Mouse (Mus musculus) gastrocnemius, adult 2 months (tissue): ENCODE data around the gene Foxp1. TPM values are rescaled to one million over a fixed set of nuclear protein-coding genes. Genes with fewer than 3 reads are reported as not detected.

Experiments used
- DNase-seq: peaks from one replicate; pipeline ENCODE4 v3.0.0; 2022
- H3K27ac ChIP-seq: fragments of 200-600 bp; 2 replicates; pipeline ENCODE4 v1.8.1; 2022; ENCODE audit warnings: mild to moderate bottlenecking
- H3K4me3 ChIP-seq: fragments of 200-600 bp; 2 replicates; pipeline ENCODE4 v1.8.1; 2022; ENCODE audit warnings: mild to moderate bottlenecking, moderate library complexity
- CTCF ChIP-seq: fragments of 200-600 bp; IDR thresholded peaks from 2 replicates; pipeline ENCODE4 v1.8.1; 2022; ENCODE audit warnings: antibody characterized with exemption, mild to moderate bottlenecking, moderate library complexity
- intact Hi-C: fragments of 180-260 bp; cut with DNase I; formaldehyde crosslinking; loops from one replicate; pipeline ENCODE4 v1.15.1; 2025
- total RNA-seq, 2 experiments: library from RNA; stranded (reverse); gene quantifications; 2 replicates each; pipeline ENCODE4 v1.2.3; 2021

The Foxp1 gene
- total RNA-seq, 2 experiments from 2014 or later: 17.4 to 20.9 TPM

DNA sequence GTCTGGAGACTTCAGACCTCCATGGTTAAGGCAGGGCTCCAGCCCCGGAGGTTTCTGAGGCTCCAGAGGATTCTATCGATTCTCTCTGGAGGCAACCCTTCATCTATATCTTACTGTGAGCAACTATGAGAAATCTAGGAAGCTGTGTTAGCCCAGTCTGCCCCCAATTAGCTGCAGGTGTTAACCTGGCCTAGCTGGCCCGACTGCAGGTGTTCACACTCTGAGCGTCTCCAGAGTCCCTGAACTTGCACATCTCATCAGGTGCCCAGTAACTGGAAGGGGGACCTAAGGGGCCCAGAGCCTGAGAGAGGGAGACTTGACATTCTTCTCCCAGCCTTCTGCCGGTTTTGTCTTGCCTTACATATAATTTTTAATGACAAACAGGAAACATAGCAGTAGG lies 134.5 kb downstream of the Foxp1 start:
- DNase-seq: no peak
- no peak overlapping the region for H3K4me3 ChIP-seq
- intact Hi-C loops: loop anchor here (5.0 kb wide), 1 partner anchor 134 kb away; the partner anchor contains the start of gene Foxp1
- H3K27ac ChIP-seq: peak overlapping the region; percentile 67
- no peak for TF ChIP-seq CTCF

DNA sequence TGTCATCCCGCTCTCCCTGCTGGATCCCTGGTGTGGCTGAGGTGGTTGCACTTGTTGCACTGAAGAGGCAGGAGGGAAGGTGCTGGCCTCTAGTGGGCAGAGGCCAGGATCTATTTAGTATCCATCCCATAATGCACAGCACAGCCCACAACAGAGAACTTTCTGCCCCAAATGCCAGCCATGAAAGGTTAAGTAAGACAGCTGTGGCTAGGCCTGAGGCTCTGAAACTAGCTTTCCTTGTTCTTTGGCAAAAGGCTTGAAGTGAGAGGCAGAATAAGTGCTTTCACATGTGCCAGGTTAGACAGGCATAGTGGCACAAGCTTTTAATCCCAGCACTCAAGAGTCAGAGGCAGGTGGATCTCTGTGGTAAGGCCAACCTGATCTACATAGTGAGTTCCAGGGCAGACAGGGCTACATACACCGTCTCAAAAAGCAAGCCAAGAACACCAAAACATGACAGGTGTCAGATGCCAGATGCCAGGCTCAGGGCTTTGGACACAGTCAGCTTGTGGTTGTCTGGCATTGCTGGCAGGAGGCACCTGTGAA lies 137.4 kb downstream of the Foxp1 start:
- peak; percentile 59 for TF ChIP-seq CTCF
- peak; percentile 39 for DNase-seq
- H3K27ac ChIP-seq: peak overlapping the region; percentile 56
- no peak overlapping the region for H3K4me3 ChIP-seq
- intact Hi-C loops: loop anchor here (5.0 kb wide), 1 partner anchor 137 kb away; the partner anchor contains the start of gene Foxp1

DNA sequence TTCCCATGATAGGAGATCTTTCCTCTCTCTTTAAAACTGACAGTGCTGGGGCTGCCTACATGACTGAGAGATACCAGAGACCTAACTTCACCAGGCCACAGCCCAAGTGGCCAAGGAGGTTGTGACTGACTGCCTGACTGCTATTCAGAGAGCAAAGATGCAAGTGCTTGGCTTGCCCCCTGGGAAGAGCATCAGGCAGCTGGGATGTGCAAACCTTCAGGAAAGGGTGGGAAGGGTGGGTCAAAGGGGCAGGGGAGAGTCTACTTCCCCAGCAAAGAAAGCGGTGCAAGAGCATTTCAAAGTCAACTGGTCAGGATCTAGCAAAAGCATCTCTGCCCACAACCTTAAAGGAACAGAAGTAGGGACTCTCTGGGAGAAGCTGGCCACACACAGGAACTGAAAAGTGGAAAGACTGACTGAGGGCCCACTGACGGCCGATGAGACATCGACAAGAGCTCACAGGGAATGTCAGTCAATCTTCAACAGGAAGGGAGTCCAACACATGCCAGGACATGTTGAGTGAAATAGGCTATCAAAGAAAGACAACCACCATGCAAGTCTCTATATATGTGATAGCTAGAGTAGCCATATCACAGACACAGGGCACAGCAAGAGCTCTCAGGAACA lies 138.6 kb downstream of the Foxp1 start:
- no peak for TF ChIP-seq CTCF
- no peak overlapping the region for H3K4me3 ChIP-seq
- H3K27ac ChIP-seq: peak overlapping the region; percentile 43; the same call in 1 of the 2 replicates
- intact Hi-C loops: no loop called here
- no peak for DNase-seq

DNA sequence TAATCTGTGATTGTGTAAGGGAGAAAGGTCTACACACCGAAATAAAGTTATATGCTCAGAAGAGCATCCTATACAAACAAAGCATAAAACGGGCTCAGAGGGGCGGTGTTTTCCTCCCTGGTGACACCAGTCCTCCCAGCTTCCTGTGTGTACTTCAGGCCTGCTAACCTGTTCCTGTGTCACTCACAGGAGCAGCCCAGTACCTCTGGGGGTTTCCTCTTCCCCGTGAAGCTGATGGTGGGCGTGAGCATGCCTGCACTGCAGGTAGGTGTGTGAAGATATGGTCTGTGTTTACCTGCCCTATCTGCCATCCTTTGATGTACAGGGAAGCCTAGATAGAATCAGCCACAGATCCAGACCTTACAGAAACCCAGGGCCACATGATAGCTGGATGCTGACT lies 142.4 kb downstream of the Foxp1 start:
- no peak overlapping the region for H3K4me3 ChIP-seq
- H3K27ac ChIP-seq: peak overlapping the region; percentile 35; the same call in 1 of the 2 replicates
- intact Hi-C loops: no loop called here
- no peak for DNase-seq
- TF ChIP-seq CTCF: no peak

DNA sequence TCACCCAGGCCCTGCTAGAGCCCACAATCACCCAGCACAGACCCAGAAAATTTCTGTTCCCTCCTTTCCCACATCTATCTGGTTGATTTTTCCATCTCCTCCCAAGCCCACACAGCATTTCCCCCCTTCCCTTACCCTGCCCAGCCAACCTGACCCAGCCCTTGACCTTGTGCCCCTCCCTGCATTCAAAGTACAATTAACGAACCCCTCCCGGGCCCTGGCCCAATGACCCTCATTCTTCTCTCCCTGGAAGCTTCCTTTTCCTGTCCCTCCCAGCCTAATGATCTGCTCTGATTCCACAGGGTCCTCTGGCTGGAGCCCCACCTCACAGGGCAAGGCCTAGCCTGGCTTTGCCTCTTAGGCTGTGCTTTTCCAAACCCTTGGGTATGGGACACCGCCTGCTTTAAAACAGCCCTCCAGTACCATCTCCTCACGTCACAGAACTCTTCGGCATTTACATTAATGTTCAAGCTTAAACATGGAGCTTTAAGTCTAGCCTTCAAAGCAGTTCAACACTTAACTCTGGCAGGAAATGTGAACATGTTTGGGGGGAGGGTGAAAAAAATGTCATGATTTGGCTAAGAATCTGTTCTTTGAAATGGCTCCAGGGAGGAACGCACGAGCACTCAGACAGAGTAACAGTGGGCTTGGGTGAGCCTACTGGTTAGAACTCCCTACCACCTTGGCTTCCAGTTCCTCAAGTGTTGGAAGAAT lies 143.4 kb downstream of the Foxp1 start:
- intact Hi-C loops: loop anchor here (5.0 kb wide), 1 partner anchor 47 kb away; no protein-coding TSS in a partner anchor
- TF ChIP-seq CTCF: no peak
- no peak overlapping the region for H3K4me3 ChIP-seq
- DNase-seq: peak; percentile 50
- H3K27ac ChIP-seq: peak overlapping the region; percentile 70

DNA sequence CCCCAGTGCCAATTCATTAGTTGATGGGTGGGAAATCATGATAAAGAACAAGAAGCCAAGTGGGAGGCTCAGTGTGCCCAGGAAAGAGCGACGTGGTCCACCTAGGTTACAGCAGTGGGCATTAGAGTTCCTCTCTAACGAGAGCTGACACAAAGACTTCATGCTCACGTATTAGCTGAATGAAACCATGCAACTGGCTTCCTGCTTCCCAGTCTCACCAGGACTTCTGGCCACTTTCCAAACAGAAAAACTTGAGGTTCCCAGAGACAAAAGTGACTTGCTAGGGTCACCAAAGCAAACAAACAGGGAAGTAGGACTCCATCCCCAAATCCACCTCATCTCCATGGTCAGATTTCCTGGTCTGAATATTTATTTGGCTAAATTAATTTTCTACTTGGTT lies 144.8 kb downstream of the Foxp1 start:
- Histone ChIP-seq H3K27ac (peak overlapping the region; percentile 70), H3K4me3 (no peak overlapping the region)
- intact Hi-C loops: loop anchor here (5.0 kb wide), 1 partner anchor 45 kb away; no protein-coding TSS in a partner anchor
- DNase-seq: no peak
- no peak for TF ChIP-seq CTCF

DNA sequence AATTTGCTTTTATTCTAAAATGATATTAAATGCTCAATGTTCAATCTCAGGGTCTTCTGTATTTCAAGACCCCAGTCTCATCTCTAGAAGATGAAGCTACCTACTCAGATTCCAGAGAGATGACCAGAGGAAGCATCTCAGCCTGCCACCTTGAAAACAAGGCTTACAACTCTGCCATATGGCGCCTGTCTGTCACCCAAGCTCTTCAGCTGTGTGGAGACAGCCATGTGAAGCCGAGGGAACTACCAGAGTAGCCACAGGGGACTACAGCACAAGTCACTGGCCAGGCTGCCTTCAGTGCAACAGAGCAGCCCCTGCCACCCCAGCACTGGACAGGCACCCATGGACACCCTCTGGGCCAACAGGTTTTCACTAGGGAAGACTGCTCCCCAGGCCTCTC lies 145.4 kb downstream of the Foxp1 start:
- TF ChIP-seq CTCF: no peak
- no peak overlapping the region for H3K4me3 ChIP-seq
- no peak for DNase-seq
- intact Hi-C loops: loop anchor here (5.0 kb wide), 1 partner anchor 45 kb away; no protein-coding TSS in a partner anchor
- H3K27ac ChIP-seq: peak overlapping the region; percentile 67

DNA sequence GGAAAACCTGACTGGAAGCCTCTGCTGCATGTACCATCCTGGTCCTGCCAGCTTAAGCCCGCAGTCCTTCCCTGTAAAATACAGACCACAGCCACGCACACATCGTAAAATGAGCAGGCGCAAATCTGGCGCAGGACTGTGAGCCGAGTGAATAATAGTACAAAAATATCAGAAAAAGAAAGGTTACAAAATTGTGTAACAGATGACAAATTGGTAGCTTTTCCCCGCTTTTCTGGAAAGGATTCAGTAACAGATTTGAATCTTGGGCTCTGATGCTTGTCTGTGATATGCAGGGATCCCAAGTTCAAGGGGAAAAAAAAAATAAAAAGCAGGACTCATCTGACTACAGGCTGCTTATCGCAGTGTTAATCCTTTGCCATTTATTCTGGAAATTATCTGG lies 145.8 kb downstream of the Foxp1 start:
- TF ChIP-seq CTCF: no peak
- Histone ChIP-seq H3K4me3 (no peak overlapping the region), H3K27ac (peak overlapping the region; percentile 53; the same call in 1 of the 2 replicates)
- no peak for DNase-seq
- intact Hi-C loops: loop anchor here (5.0 kb wide), 1 partner anchor 44 kb away; no protein-coding TSS in a partner anchor

DNA sequence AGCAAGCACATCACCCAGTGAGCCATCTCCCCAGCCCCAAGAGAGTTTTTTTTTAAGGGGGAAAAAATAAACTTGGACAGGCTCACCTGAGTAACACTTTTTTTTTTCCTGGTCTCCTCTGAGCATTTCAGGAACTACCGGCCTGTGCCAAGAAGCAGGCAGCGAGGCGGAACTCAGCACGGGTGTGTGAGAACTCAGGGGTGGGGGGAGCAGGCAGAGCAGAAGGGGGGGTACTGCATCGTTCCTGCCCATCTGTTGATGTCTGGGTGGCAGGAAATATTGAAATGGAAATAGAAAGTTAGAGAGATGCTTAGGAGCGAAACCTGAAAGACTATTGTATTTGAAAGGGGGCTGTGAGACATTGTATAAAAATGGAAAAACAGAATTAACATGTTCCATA lies 146.7 kb downstream of the Foxp1 start:
- Histone ChIP-seq H3K27ac (peak overlapping the region; percentile 53; the same call in 1 of the 2 replicates), H3K4me3 (no peak overlapping the region)
- DNase-seq: no peak
- intact Hi-C loops: loop anchor here (5.0 kb wide), 1 partner anchor 44 kb away; no protein-coding TSS in a partner anchor
- TF ChIP-seq CTCF: no peak

DNA sequence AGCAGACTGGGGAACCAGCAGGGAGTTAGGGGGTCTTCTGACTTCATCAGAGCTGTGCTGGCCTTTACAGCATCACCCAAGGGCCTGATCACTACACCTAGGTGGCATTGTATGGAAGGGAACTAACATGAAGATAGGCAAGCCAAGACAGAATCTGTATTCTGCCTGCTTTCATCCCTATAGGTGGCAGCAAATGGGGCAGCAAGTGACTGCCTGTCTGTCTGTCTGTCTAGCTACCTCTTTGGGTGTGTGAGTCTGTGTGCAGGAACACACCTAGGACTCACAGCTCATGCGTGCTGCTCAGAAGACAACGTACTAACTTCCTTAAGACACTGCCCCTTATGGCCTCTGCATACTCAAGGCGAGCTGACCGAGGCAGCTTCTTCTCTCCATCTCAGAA lies 147.1 kb downstream of the Foxp1 start:
- TF ChIP-seq CTCF: no peak
- no peak overlapping the region for H3K4me3 ChIP-seq
- peak overlapping the region; percentile 53; the same call in 1 of the 2 replicates for H3K27ac ChIP-seq
- no peak for DNase-seq
- intact Hi-C loops: loop anchor here (5.0 kb wide), 1 partner anchor 43 kb away; no protein-coding TSS in a partner anchor

DNA sequence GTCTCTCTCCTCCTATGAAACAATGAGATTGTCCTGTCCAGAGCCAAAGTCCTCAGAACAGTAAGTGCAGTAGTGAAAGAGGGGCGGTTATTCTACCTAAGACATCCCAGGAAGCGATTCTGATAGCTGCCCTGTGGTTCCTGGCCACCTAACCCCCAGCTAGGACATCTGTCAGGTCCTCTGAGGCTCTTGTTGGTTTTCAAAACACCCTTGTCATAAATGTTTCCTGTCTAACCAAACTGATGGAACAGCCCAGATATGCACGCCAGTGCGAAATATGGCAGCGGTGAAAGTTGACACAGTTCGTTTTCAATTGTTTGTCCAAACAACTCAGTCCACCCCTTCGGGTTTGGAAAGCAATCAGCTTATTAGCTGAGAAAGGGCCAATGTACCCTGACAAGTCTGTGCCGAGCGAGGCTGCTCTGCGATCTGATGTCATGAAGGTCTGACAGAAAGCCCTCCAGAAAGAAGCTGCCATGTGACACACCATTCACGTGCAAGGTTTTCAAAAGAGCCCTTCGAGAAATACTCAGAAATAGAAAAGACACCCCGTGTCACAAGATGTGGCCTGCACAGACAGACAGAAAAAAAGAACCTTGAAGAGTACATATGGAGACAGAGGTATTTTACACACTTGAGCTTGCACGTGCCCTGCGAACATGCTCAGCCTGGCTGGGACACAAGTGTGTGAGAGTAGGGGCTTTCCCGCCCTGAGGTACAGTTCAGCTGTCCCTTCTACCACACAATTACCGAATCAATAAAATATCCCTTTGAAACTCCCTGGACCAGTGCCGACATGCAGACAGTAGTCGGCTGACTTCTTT lies 147.9 kb downstream of the Foxp1 start:
- Histone ChIP-seq H3K4me3 (no peak overlapping the region), H3K27ac (peak overlapping the region; percentile 38; the same call in 1 of the 2 replicates)
- no peak for TF ChIP-seq CTCF
- intact Hi-C loops: loop anchor here (5.0 kb wide), 1 partner anchor 42 kb away; no protein-coding TSS in a partner anchor
- DNase-seq: no peak

DNA sequence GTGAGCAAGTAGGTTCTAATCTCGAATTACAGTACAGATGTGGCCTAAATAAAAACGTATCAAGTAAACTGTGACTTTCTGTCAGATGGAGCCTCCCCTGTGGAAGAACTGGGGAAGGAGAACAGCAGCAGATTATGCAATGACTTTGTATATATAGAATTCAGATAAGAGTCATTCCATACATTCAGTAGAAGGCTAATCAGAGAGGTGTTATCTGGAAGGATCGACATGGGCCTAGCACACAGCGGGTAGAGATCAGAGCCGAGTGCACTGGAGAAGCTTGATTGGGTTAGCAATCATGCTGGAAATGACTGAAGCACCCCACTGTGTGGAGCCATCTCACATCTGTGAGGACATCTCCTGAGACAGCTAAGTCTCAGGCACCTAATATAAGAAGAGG lies 150.1 kb downstream of the Foxp1 start:
- Histone ChIP-seq H3K4me3 (no peak overlapping the region), H3K27ac (no peak overlapping the region)
- intact Hi-C loops: no loop called here
- DNase-seq: no peak
- no peak for TF ChIP-seq CTCF
